Mouse (Mus musculus) cortical plate, adult 2 months (tissue): ENCODE results near the gene Rtn2.

Source experiments
- CTCF ChIP-seq: fragments of 200-500 bp; IDR thresholded peaks from 2 replicates; pipeline ENCODE4 v1.5.1; 2011; ENCODE audit warnings: mild to moderate bottlenecking, control low read depth, low read length; ENCODE audit not compliant: insufficient read depth; ENCODE audit errors: extremely low read depth
- POLR2A ChIP-seq: fragments of 200-500 bp; IDR thresholded peaks from 2 replicates; pipeline ENCODE4 v1.6.1; 2011; ENCODE audit warnings: mild to moderate bottlenecking, low read length, control low read depth; ENCODE audit not compliant: insufficient read depth; ENCODE audit errors: extremely low read depth

- TF ChIP-seq POLR2A (no peak), CTCF (no peak)
Measured at GRCm38 (mm10) chr7:19297034-19297433, 14.6 kb downstream of the Rtn2 start.
